Mouse (Mus musculus): ENCODE measurements around the gene Slc35e4. TPM values are rescaled to one million over a fixed set of nuclear protein-coding genes. Genes with fewer than 3 reads are reported as not detected.

The Slc35e4 gene
- polyA plus RNA-seq, 1 experiment from 2014 or later, result 5.1 TPM

GRCm38 (mm10) chr11:3935135-3935534 is 20.7 kb upstream of the Slc35e4 start:
- Histone ChIP-seq H3K9ac (no peak overlapping the region), H3K4me2 (replicated peaks) (no peak overlapping the region), H3K27ac (no peak overlapping the region), H3K4me1 (peaks cover 5% of the 10 kb centered on the region), H3K9me3 (no peaks in the 10 kb centered on the region), H3K36me3 (no peaks in the 10 kb centered on the region), H3K4me3 (no peak overlapping the region), H3K27me3 (no peaks in the 10 kb centered on the region)
- WGBS, result 72% methylated on average over 4 of the region's 4 CpGs
- ATAC-seq (ENCODE audit: insufficient number of reproducible peaks, insufficient read depth, low FRiP score, low TSS enrichment), result no peak

DNA sequence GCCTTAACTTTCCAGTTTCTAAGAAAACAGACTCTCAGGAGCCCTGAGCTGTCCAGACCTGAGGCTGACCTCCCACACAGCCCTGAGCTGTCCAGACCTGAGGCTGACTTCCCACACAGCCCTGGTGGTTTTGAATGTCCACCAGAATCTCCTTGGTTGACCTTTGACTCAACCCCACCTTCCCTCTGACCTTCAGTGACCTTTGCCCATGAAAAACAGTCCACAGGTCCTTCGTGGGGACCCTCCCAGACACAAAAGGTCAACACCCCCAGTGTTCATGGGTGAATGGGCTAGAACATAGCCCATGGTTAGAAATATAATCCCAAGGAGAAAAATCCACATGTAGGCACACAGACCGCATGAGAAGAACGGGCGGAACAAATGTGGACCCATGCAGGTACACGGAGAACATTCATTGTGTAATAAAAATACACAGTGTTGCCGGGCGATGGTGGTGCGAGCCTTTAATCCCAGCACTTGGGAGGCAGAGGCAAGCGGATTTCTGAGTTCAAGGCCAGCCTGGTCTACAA is 19.4 kb upstream of the Slc35e4 start:
- ATAC-seq (ENCODE audit: insufficient number of reproducible peaks, insufficient read depth, low FRiP score, low TSS enrichment), result no peak
- peaks cover 5% of the 10 kb centered on the region for H3K4me1 ChIP-seq
- H3K9me3 ChIP-seq, result no peaks in the 10 kb centered on the region
- H3K36me3 ChIP-seq, result no peaks in the 10 kb centered on the region
- H3K27me3 ChIP-seq, result no peaks in the 10 kb centered on the region
- no peak overlapping the region for H3K4me3 ChIP-seq
- no peak overlapping the region for H3K27ac ChIP-seq
- no peak overlapping the region for H3K4me2 ChIP-seq (replicated peaks)
- WGBS, result 85% methylated on average over 9 of the region's 9 CpGs
- no peak overlapping the region for H3K9ac ChIP-seq

- Histone ChIP-seq H3K4me2 (replicated peaks) (peak within 1 kb of the TSS; percentile 70), H3K9ac (peak within 1 kb of the TSS; percentile 61), H3K4me3 (peak within 1 kb of the TSS; percentile 57), H3K27me3 (no peaks in the 10 kb centered on the region), H3K4me1 (peaks cover 5% of the 10 kb centered on the region), H3K9me3 (no peaks in the 10 kb centered on the region), H3K36me3 (no peaks in the 10 kb centered on the region), H3K27ac (no peak within 1 kb of the TSS; the same call in 1 of the 2 replicates)
- under 1% methylated on average over 25 of the region's 26 CpGs for WGBS
- peak; percentile 76 for ATAC-seq (ENCODE audit: insufficient number of reproducible peaks, insufficient read depth, low FRiP score, low TSS enrichment)
These were observed 17.2 kb upstream of the Slc35e4 start, which contains the start of gene Tcn2 for GRCm38 (mm10) chr11:3931511-3932211. Gene Tcn2 (minus strand): TSS chr11:3932159.

- peak overlapping the region; percentile 70 for H3K4me2 ChIP-seq (replicated peaks)
- no peak overlapping the region for H3K27ac ChIP-seq
- peak overlapping the region; percentile 57 for H3K4me3 ChIP-seq
- peak overlapping the region; percentile 61 for H3K9ac ChIP-seq
- 29% methylated on average over 6 of the region's 6 CpGs for WGBS
- no peaks in the 10 kb centered on the region for H3K36me3 ChIP-seq
- no peaks in the 10 kb centered on the region for H3K27me3 ChIP-seq
- no peaks in the 10 kb centered on the region for H3K9me3 ChIP-seq
- H3K4me1 ChIP-seq, result peaks cover 5% of the 10 kb centered on the region
- ATAC-seq (ENCODE audit: insufficient number of reproducible peaks, insufficient read depth, low FRiP score, low TSS enrichment), result no peak
These were observed 16.5 kb upstream of the Slc35e4 start for GRCm38 (mm10) chr11:3930931-3931330.

DNA sequence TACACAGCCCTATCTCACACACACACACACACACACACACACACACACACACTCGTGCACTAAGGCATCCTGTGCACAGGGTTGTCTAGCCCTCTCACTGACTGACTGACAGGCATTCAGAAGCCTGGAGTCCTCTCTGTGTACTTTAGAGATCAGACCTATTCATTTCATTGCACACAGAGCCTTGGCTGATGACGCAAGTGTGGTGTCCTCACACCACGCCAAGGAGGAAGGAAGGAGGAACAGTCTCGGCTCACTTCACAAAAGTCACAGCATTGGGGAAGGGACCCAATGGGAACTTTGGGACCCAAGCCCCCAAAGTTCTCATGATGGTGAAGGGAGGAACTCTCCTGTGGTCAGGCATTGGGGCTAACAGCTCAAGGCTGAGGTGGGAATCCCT is 15.6 kb upstream of the Slc35e4 start:
- no peak for ATAC-seq (ENCODE audit: insufficient number of reproducible peaks, insufficient read depth, low FRiP score, low TSS enrichment)
- Histone ChIP-seq H3K4me1 (peaks cover 5% of the 10 kb centered on the region), H3K9ac (no peak overlapping the region), H3K4me2 (replicated peaks) (no peak overlapping the region), H3K4me3 (no peak overlapping the region), H3K27ac (no peak overlapping the region), H3K9me3 (no peaks in the 10 kb centered on the region), H3K36me3 (no peaks in the 10 kb centered on the region), H3K27me3 (no peaks in the 10 kb centered on the region)
- 83% methylated on average over 4 of the region's 4 CpGs for WGBS

DNA sequence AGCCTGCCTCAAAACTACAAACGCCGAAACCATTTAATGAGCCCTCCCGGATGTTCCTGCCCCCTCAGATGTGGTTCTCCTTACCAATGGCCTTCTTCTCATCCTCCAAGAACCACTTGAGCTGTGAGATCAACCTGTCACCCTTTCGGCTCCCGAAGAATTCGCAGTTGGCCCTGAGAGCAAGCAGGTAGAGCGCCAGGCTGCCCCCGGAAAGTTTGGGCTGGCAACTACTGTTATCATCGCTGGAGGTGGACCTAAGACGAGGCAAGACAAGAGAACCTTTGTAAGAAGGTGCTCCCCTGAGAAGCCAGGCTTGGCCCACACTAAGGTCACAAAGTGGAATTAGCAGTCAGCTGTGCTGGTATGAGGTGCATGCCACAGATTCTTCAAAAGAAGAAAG is 11.5 kb upstream of the Slc35e4 start:
- Histone ChIP-seq H3K4me3 (no peak overlapping the region), H3K36me3 (peaks cover 14% of the 10 kb centered on the region; the same call in 1 of the 2 replicates), H3K27me3 (no peaks in the 10 kb centered on the region), H3K9ac (no peak overlapping the region), H3K9me3 (no peaks in the 10 kb centered on the region), H3K27ac (no peak overlapping the region), H3K4me1 (peaks cover under 1% of the 10 kb centered on the region), H3K4me2 (replicated peaks) (no peak overlapping the region)
- WGBS, result 87% methylated on average over 10 of the region's 10 CpGs
- ATAC-seq (ENCODE audit: insufficient number of reproducible peaks, insufficient read depth, low FRiP score, low TSS enrichment), result no peak

DNA sequence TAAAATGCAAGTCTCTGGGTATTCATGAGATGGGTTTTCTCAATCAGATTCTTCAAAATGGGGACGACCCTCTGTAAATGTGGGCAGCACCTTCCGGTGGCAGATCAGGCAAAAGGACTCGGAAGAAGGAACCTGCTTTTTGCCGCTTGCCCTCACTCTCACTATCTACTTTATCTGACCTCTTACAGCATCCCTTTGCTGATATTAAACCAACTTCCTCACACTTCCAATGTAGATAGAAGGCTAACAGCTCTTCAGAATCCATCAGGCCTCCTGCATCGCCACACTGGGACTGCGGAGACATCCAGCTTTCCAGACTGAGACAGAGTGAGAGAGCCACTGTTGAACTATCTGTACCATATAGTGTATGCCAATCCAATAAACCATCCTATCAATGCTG is 8.3 kb upstream of the Slc35e4 start:
- Histone ChIP-seq H3K27ac (no peak overlapping the region), H3K4me2 (replicated peaks) (no peak overlapping the region), H3K9me3 (no peaks in the 10 kb centered on the region), H3K9ac (no peak overlapping the region), H3K36me3 (peaks cover 14% of the 10 kb centered on the region; the same call in 1 of the 2 replicates), H3K4me3 (no peak overlapping the region), H3K4me1 (no peaks in the 10 kb centered on the region), H3K27me3 (no peaks in the 10 kb centered on the region)
- no peak for ATAC-seq (ENCODE audit: insufficient number of reproducible peaks, insufficient read depth, low FRiP score, low TSS enrichment)
- whole genome bisulfite sequencing, result 96% methylated on average over 6 of the region's 6 CpGs

- H3K27ac ChIP-seq, result no peak overlapping the region
- H3K9me3 ChIP-seq, result no peaks in the 10 kb centered on the region
- no peak overlapping the region for H3K9ac ChIP-seq
- H3K4me1 ChIP-seq, result no peaks in the 10 kb centered on the region
- no peak for ATAC-seq (ENCODE audit: insufficient number of reproducible peaks, insufficient read depth, low FRiP score, low TSS enrichment)
- no peak overlapping the region for H3K4me3 ChIP-seq
- no peaks in the 10 kb centered on the region for H3K27me3 ChIP-seq
- H3K4me2 ChIP-seq (replicated peaks), result no peak overlapping the region
- peaks cover 14% of the 10 kb centered on the region; the same call in 1 of the 2 replicates for H3K36me3 ChIP-seq
- WGBS, result 91% methylated on average over 9 of the region's 9 CpGs
These were observed 7.7 kb upstream of the Slc35e4 start for GRCm38 (mm10) chr11:3922115-3922514.

GRCm38 (mm10) chr11:3921281-3921850 is 6.9 kb upstream of the Slc35e4 start:
- H3K27me3 ChIP-seq, result no peaks in the 10 kb centered on the region
- H3K36me3 ChIP-seq, result peaks cover 14% of the 10 kb centered on the region; the same call in 1 of the 2 replicates
- H3K4me3 ChIP-seq, result no peak overlapping the region
- H3K4me1 ChIP-seq, result no peaks in the 10 kb centered on the region
- H3K9ac ChIP-seq, result no peak overlapping the region
- H3K27ac ChIP-seq, result no peak overlapping the region
- no peak for ATAC-seq (ENCODE audit: insufficient number of reproducible peaks, insufficient read depth, low FRiP score, low TSS enrichment)
- H3K4me2 ChIP-seq (replicated peaks), result no peak overlapping the region
- 31% methylated on average over 8 of the region's 8 CpGs for WGBS
- H3K9me3 ChIP-seq, result no peaks in the 10 kb centered on the region

DNA sequence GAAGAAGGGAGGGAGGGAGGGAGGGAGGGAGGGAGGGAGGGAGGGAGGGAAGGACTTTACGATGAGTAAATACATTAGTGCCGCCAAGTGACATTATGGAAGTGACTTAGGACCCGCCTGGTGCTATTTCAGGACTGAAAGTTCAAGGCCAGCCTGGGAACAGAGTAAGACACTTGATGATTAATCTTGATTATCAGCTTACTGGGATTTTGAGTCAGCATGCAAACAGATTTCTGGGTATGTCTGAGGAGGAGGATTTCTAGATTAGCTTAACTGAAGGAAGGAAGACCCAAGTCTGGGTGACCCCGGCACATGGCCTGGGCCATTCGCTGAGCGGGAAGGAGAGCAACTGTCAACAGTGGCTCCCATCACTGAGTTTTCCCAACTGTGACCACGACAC is 6.0 kb upstream of the Slc35e4 start:
- Histone ChIP-seq H3K4me2 (replicated peaks) (no peak overlapping the region), H3K4me3 (no peak overlapping the region), H3K9me3 (no peaks in the 10 kb centered on the region), H3K36me3 (peaks cover 14% of the 10 kb centered on the region; the same call in 1 of the 2 replicates), H3K4me1 (no peaks in the 10 kb centered on the region), H3K9ac (no peak overlapping the region), H3K27me3 (no peaks in the 10 kb centered on the region), H3K27ac (no peak overlapping the region)
- ATAC-seq (ENCODE audit: insufficient number of reproducible peaks, insufficient read depth, low FRiP score, low TSS enrichment), result no peak
- WGBS, result 87% methylated on average over 7 of the region's 7 CpGs

GRCm38 (mm10) chr11:3918738-3919137 is 4.3 kb upstream of the Slc35e4 start:
- Histone ChIP-seq H3K4me2 (replicated peaks) (no peak overlapping the region), H3K27me3 (no peaks in the 10 kb centered on the region), H3K9ac (no peak overlapping the region), H3K27ac (no peak overlapping the region), H3K4me3 (no peak overlapping the region), H3K4me1 (no peaks in the 10 kb centered on the region; the same call in 1 of the 2 replicates), H3K36me3 (0 out of 2 replicates have a peak, but pooled peaks cover 9% of the 10 kb centered on the region), H3K9me3 (no peaks in the 10 kb centered on the region)
- 57% methylated on average over 1 of the region's 1 CpGs for WGBS
- no peak for ATAC-seq (ENCODE audit: insufficient number of reproducible peaks, insufficient read depth, low FRiP score, low TSS enrichment)
